Mouse (Mus musculus) B cell, adult (primary cell): ENCODE data around the gene Olfr214. TPM values are rescaled to one million over a fixed set of nuclear protein-coding genes. Genes with fewer than 3 reads are reported as not detected.

Experiments used
- total RNA-seq: library from RNA; stranded (reverse); gene quantifications from 4 replicates; pipeline ENCODE4 v1.2.4, GENCODE M21; 2023; ENCODE audit not compliant: inconsistent age

Gene Olfr214
- not detected in 4 replicates for total RNA-seq

GRCm38 (mm10) chr6:116553935-116554334 is at the start of gene Olfr214:
Gene Olfr214 (plus strand): TSS chr6:116554235.

GRCm38 (mm10) chr6:116506302-116507003 is 47.6 kb upstream of the Olfr214 start, which contains the start of gene Olfr212:
Gene Olfr212 (plus strand): TSS chr6:116506516.

GRCm38 (mm10) chr6:116538156-116538555 is 15.9 kb upstream of the Olfr214 start, which contains the start of gene Olfr213:
Gene Olfr213 (plus strand): TSS chr6:116538456.

GRCm38 (mm10) chr6:116550841-116551240 is 3.2 kb upstream of the Olfr214 start, which contains the start of gene Gm5580:
Gene Gm5580 (plus strand): TSS chr6:116551141.

GRCm38 (mm10) chr6:116584095-116584494 is 30.1 kb downstream of the Olfr214 start, which contains the start of gene Olfr215:
Gene Olfr215 (minus strand): TSS chr6:116584195.

Other genes starting within 250 kb of the Olfr214 start
- gene March8, start 216.2 kb upstream of the Olfr214 start, total RNA-seq: 0.48 to 3.2 TPM (median 1.0 TPM) in 4 replicates
- 0.26 to 0.57 TPM in 2 of 4 replicates, not detected in the others for gene Alox5, start 93.1 kb upstream of the Olfr214 start, total RNA-seq
- not detected in 4 replicates for gene Olfr211, start 65.1 kb upstream of the Olfr214 start, total RNA-seq
- gene Olfr212, start 47.7 kb upstream of the Olfr214 start, total RNA-seq: 0.18 to 0.19 TPM in 2 of 4 replicates, not detected in the others
- gene Olfr213, start 15.8 kb upstream of the Olfr214 start, total RNA-seq: not detected in 4 replicates
- gene Gm5580, start 3.1 kb upstream of the Olfr214 start, total RNA-seq: 2.7 to 7.1 TPM (median 4.0 TPM) in 4 replicates
- not detected in 4 replicates for gene Olfr215, start 30.0 kb downstream of the Olfr214 start, total RNA-seq
- gene Zfp422, start 74.8 kb downstream of the Olfr214 start, total RNA-seq: 17.2 to 23.9 TPM (median 21.4 TPM) in 4 replicates
- gene Depp1, start 96.4 kb downstream of the Olfr214 start, total RNA-seq: not detected in 4 replicates
- gene Rassf4, start 119.7 kb downstream of the Olfr214 start, total RNA-seq: 31.5 to 39.6 TPM (median 39.0 TPM) in 4 replicates
- gene Tmem72, start 162.7 kb downstream of the Olfr214 start, total RNA-seq: 0.06 to 0.18 TPM (median 0.12 TPM) in 4 replicates